Mouse (Mus musculus): Measurements from ENCODE around the gene Sec16b.

DNA sequence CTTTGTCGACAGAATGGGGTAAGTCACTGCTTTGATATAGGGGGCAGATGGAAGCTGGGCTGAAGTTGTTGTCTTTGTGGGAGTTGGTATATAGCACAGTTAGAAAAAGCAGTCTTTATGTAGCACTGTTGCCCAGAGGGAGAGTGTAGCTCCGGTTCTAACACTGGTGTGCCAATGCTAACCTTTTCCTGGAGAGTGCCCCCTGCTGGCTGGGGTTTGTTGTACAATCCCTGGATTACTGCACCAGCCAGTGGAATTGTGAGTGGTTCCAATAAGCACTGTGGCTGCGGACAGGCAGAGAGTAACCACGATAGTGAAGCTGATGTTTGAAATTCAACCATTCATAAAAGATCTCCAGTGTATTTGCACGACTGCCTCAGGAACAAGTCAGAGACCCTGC, 31.1 kb downstream of the Sec16b start:
- TF ChIP-seq GATA1 (IDR thresholded peaks at IDR 0.05; ENCODE audit: borderline replicate concordance, low read length) (no peak), FLI1 (IDR thresholded peaks at IDR 0.05; ENCODE audit: low read length) (no peak)
